Mouse (Mus musculus) G1E (cell line): ENCODE measurements around the gene Rwdd2b.

Experiments
- CTCF ChIP-seq: IDR thresholded peaks from 2 replicates; pipeline ENCODE4 v1.5.1; 2012; ENCODE audit warnings: low read depth, low read length, inconsistent platforms, mixed read lengths
- GATA1 ChIP-seq: IDR thresholded peaks from 2 replicates; pipeline ENCODE4 v1.6.1; 2012; ENCODE audit warnings: borderline replicate concordance, low read length, inconsistent platforms, mixed read lengths
- GATA2 ChIP-seq: IDR thresholded peaks from 2 replicates; pipeline ENCODE4 v1.6.1; 2012; ENCODE audit warnings: low read depth, low read length, inconsistent platforms, borderline replicate concordance
- POLR2AphosphoS5 ChIP-seq: IDR thresholded peaks from 2 replicates; pipeline ENCODE4 v1.6.1; 2012; ENCODE audit warnings: low read depth, low read length, inconsistent platforms; ENCODE audit not compliant: insufficient replicate concordance
- TAL1 ChIP-seq: conservative IDR thresholded peaks from 2 replicates; pipeline ENCODE4 v1.6.1; 2012; ENCODE audit warnings: low read depth, low read length, inconsistent platforms, mixed read lengths

DNA sequence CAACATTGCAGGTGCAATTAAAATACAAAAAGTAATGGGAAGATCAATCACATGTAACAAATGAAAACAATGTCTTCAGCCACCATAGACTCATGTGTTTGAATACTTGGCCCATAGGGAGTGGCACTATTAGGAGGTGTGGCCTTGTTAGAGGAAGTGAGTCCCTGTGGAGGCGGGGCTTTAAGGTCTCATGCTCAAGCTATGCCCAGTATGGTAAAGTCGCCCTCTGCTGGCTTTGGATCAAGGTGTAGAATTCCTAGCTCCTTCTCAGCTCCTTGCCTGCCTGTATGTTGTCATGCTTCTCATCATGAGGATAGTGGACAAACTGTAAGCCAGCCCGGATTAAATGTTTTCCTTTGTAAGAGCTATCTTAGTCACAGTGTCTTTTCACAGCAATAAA, 35.4 kb downstream of the Rwdd2b start:
- TF ChIP-seq CTCF = no peak
- no peak for TF ChIP-seq GATA1
- TF ChIP-seq POLR2AphosphoS5 = no peak
- no peak for TF ChIP-seq TAL1
- TF ChIP-seq GATA2 = no peak
